Mouse (Mus musculus): Measurements from ENCODE around the gene Cck. TPM values are rescaled to one million over a fixed set of nuclear protein-coding genes. Genes with fewer than 3 reads are reported as not detected.

Gene Cck
- polyA plus RNA-seq, 1 experiment from 2014 or later, result 0.64 TPM

Other genes with a start within 250 kb of the Cck start
- gene Ulk4, start 218.5 kb downstream of the Cck start, polyA plus RNA-seq (2016; fragmentation: Nextera tagmentation; extraction: Ambion mirVana), result 193 and 212 TPM in 2 replicates
- 15.2 and 16.3 TPM in 2 replicates for gene Trak1, start 198.2 kb downstream of the Cck start, polyA plus RNA-seq (2016; fragmentation: Nextera tagmentation; extraction: Ambion mirVana)
- gene Lyzl4, start 146.4 kb upstream of the Cck start, polyA plus RNA-seq (2016; fragmentation: Nextera tagmentation; extraction: Ambion mirVana), result 0.45 TPM in 1 of 2 replicates, not detected in the other
- gene Vipr1, start 147.0 kb upstream of the Cck start, polyA plus RNA-seq (2016; fragmentation: Nextera tagmentation; extraction: Ambion mirVana), result 0.69 and 1.1 TPM in 2 replicates
- gene Sec22c, start 209.8 kb upstream of the Cck start, polyA plus RNA-seq (2016; fragmentation: Nextera tagmentation; extraction: Ambion mirVana), result 13.9 and 16.2 TPM in 2 replicates
- gene Ss18l2, start 214.6 kb upstream of the Cck start, polyA plus RNA-seq (2016; fragmentation: Nextera tagmentation; extraction: Ambion mirVana), result 95.8 and 105 TPM in 2 replicates
- 68.4 and 71.5 TPM in 2 replicates for gene Nktr, start 223.5 kb upstream of the Cck start, polyA plus RNA-seq (2016; fragmentation: Nextera tagmentation; extraction: Ambion mirVana)

All from limb, embryonic 12.5 days (tissue).